Comparison of ENCODE assay signal across 25 mouse cellular contexts in genomic region chr6:113156064-113156463, GRCm38 (mm10). TPM values are rescaled to one million over a fixed set of nuclear protein-coding genes. Genes with fewer than 3 reads are reported as not detected.
"Had no signal": no experiment of that assay in that cellular context is flagged by ENCODE, and none has a peak within 500 bp of the region (broad histone marks: within the 10 kb centered on the region; RNA-seq: fewer than 3 reads in every experiment).

No protein-coding gene starts in this region.

- H3K27ac ChIP-seq: heart, adult 2 months; heart, embryonic 10.5 days; hindbrain, embryonic 13.5 days; hindbrain, embryonic 15.5 days; hindbrain, postnatal 0 days; layer of hippocampus, adult 2 months; left cerebral cortex, adult 2 months; limb, embryonic 10.5 days; limb, embryonic 12.5 days; liver, embryonic 13.5 days; liver, embryonic 15.5 days had no signal

- H3K4me3 ChIP-seq: heart, adult 2 months; heart, embryonic 10.5 days; heart, embryonic 12.5 days; hindbrain, embryonic 13.5 days; hindbrain, embryonic 15.5 days; layer of hippocampus, adult 2 months; left cerebral cortex, adult 2 months; limb, embryonic 10.5 days; limb, embryonic 12.5 days; liver, embryonic 13.5 days; liver, embryonic 15.5 days had no signal

- H3K4me1 ChIP-seq: heart, embryonic 10.5 days; heart, embryonic 12.5 days; hindbrain, embryonic 13.5 days; hindbrain, embryonic 15.5 days; limb, embryonic 10.5 days; limb, embryonic 12.5 days had no signal

- ATAC-seq: forebrain, postnatal 0 days; hindbrain, postnatal 0 days had no signal

- H3K4me2 ChIP-seq: heart, embryonic 12.5 days; hindbrain, embryonic 13.5 days; hindbrain, embryonic 15.5 days; limb, embryonic 12.5 days; liver, embryonic 11.5 days; liver, embryonic 13.5 days; liver, embryonic 15.5 days had no signal

- H3K9ac ChIP-seq: forebrain, postnatal 0 days; heart, embryonic 12.5 days; hindbrain, embryonic 13.5 days; hindbrain, embryonic 15.5 days; limb, embryonic 12.5 days; liver, embryonic 13.5 days; liver, embryonic 15.5 days had no signal

- DNase-seq: forebrain, postnatal 0 days; gastrocnemius, postnatal 14 days; gastrocnemius, postnatal 36 days; heart, adult 2 months; heart, postnatal 14 days; heart, postnatal 36 days; kidney, adult 11 months; kidney, adult 2 months; kidney, postnatal 10 days; kidney, postnatal 25 days; kidney, postnatal 4 days; liver; liver, embryonic 13.5 days had no signal

- H3K9me3 ChIP-seq: heart, embryonic 10.5 days; heart, embryonic 12.5 days; hindbrain, embryonic 13.5 days; hindbrain, embryonic 15.5 days; limb, embryonic 10.5 days; limb, embryonic 12.5 days; liver, embryonic 13.5 days; liver, embryonic 15.5 days had no signal

- H3K27me3 ChIP-seq: heart, embryonic 12.5 days; hindbrain, embryonic 13.5 days; hindbrain, embryonic 15.5 days; limb, embryonic 12.5 days; liver, embryonic 13.5 days; liver, embryonic 15.5 days had no signal

RNA-seq across cellular contexts. Expression of gene Lhfpl4, which starts 39.1 kb away (rescaled TPM):
- total RNA-seq: hematopoietic stem cell, adult 5-6 weeks had no signal
